Mouse (Mus musculus): ENCODE results near the gene Clec16a. TPM values are rescaled to one million over a fixed set of nuclear protein-coding genes. Genes with fewer than 3 reads are reported as not detected.

Gene Clec16a
- polyA plus RNA-seq, 1 experiment from 2014 or later: 27.2 TPM

- Histone ChIP-seq H3K4me1 (peaks cover 6% of the 10 kb centered on the region), H3K4me3 (no peak overlapping the region), H3K9me3 (replicated peaks) (no peaks in the 10 kb centered on the region), H3K27ac (replicated peaks) (no peak overlapping the region), H3K27me3 (ENCODE audit: low read depth, poor library complexity, severe bottlenecking) (no peaks in the 10 kb centered on the region), H3K36me3 (peaks cover 34% of the 10 kb centered on the region)
- 86% methylated on average over 5 of the region's 5 CpGs for WGBS
- DNase-seq (ENCODE audit: low spot score): no peak
Observed at GRCm38 (mm10) chr16:10569809-10570395, 24.8 kb downstream of the Clec16a start.

DNA sequence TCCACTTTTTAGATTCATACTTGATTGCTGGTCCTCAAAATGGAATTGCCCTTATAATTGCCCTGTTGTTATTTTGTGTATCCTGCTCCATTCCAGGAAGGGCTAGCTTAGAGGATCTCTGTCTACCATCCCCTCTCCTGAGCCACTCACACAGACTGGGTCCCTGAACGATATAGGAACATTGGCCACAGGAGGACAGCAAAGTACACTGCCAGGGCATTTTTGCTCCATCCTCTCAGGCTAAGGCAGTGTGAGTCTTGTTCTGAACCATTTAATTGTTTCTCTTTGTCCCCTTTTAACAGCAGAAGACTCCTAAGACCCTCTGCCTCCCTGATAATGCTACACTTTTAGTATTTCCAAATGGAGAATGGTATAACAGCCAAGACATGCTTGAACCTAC is 25.6 kb downstream of the Clec16a start:
- no peak for DNase-seq (ENCODE audit: low spot score)
- Histone ChIP-seq H3K4me3 (no peak overlapping the region), H3K27ac (replicated peaks) (no peak overlapping the region), H3K27me3 (ENCODE audit: low read depth, poor library complexity, severe bottlenecking) (no peaks in the 10 kb centered on the region), H3K9me3 (replicated peaks) (no peaks in the 10 kb centered on the region), H3K36me3 (peaks cover 35% of the 10 kb centered on the region), H3K4me1 (peaks cover 4% of the 10 kb centered on the region)
- WGBS: 73% methylated on average over 1 of the region's 1 CpGs

DNA sequence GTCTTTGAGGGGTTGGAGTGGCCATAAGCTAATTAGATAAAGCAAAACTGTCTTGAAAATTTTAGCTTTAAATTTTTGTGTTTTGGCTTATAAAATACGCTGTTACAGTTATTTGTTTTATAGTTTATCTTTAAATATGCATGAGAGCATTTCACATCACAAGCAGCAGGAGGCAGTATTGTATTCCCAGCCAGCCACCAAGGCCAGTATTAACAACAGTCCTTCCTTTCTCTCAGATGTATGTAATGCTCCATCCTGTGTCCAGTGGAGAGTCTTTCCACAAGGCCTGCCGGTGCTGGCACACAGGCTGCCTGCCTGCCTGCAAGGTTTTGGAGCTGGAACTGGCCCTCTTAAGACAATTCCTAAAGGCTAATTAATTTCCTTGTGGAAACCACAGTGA is 26.7 kb downstream of the Clec16a start:
- H3K27ac ChIP-seq (replicated peaks): no peak overlapping the region
- DNase-seq (ENCODE audit: low spot score): peak; percentile 18
- no peaks in the 10 kb centered on the region for H3K4me1 ChIP-seq
- WGBS: 59% methylated on average over 2 of the region's 2 CpGs
- no peak overlapping the region for H3K4me3 ChIP-seq
- no peaks in the 10 kb centered on the region for H3K27me3 ChIP-seq (ENCODE audit: low read depth, poor library complexity, severe bottlenecking)
- no peaks in the 10 kb centered on the region for H3K9me3 ChIP-seq (replicated peaks)
- peaks cover 41% of the 10 kb centered on the region for H3K36me3 ChIP-seq

DNA sequence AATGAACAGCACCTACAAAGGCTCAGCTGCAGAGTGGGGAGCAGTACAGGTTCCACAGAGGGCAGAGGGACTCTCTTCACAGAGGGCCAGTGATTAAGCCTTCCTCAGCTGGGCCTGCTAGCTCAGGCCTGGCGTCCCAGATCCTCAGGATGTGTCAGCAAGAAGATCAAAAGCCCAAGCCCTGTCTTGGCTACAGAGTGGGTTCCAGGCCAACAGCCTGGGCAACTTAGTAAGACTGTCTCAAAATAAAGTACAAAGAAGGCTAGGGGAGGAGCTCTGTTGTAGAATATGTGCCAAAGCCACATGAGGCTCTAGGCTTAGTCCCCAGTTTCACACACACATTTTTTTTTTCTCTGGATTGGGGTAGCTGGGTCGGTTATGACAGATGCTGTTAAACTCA is 29.8 kb downstream of the Clec16a start:
- no peak overlapping the region for H3K27ac ChIP-seq (replicated peaks)
- no peaks in the 10 kb centered on the region for H3K27me3 ChIP-seq (ENCODE audit: low read depth, poor library complexity, severe bottlenecking)
- H3K4me1 ChIP-seq: no peaks in the 10 kb centered on the region
- no peak overlapping the region for H3K4me3 ChIP-seq
- no peaks in the 10 kb centered on the region for H3K9me3 ChIP-seq (replicated peaks)
- H3K36me3 ChIP-seq: peaks cover 56% of the 10 kb centered on the region
- no peak for DNase-seq (ENCODE audit: low spot score)
- 86% methylated on average over 2 of the region's 2 CpGs for WGBS

DNA sequence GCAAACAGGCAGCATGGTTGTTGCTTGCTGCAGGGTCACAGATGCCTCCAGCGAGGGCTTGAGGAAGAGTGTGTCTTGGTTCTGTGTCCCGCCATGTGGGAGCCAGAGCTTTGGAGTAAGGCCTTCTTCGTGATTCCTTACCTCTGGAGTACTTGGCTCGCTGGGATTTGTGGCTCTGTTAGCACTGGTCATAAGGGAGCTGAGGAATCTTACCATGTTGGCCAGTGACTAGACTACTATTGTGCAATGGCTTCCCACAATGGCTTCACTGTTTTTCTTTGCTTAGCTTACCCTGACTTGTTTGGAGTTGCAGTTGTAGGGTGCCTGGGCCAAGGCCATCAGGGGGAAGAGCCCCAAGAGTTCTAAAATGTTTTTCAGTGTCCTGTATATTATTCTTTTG is 30.8 kb downstream of the Clec16a start:
- H3K4me1 ChIP-seq: no peaks in the 10 kb centered on the region
- DNase-seq (ENCODE audit: low spot score): no peak
- H3K36me3 ChIP-seq: peaks cover 61% of the 10 kb centered on the region
- no peak overlapping the region for H3K27ac ChIP-seq (replicated peaks)
- H3K27me3 ChIP-seq (ENCODE audit: low read depth, poor library complexity, severe bottlenecking): no peaks in the 10 kb centered on the region
- no peak overlapping the region for H3K4me3 ChIP-seq
- 89% methylated on average over 4 of the region's 4 CpGs for WGBS
- no peaks in the 10 kb centered on the region for H3K9me3 ChIP-seq (replicated peaks)

- H3K27ac ChIP-seq (replicated peaks): no peak overlapping the region
- no peak for DNase-seq (ENCODE audit: low spot score)
- 80% methylated on average over 5 of the region's 5 CpGs for WGBS
- no peaks in the 10 kb centered on the region for H3K4me1 ChIP-seq
- no peaks in the 10 kb centered on the region for H3K9me3 ChIP-seq (replicated peaks)
- no peaks in the 10 kb centered on the region for H3K27me3 ChIP-seq (ENCODE audit: low read depth, poor library complexity, severe bottlenecking)
- no peak overlapping the region for H3K4me3 ChIP-seq
- peaks cover 72% of the 10 kb centered on the region for H3K36me3 ChIP-seq
Observed at GRCm38 (mm10) chr16:10577548-10577947, 32.4 kb downstream of the Clec16a start.

DNA sequence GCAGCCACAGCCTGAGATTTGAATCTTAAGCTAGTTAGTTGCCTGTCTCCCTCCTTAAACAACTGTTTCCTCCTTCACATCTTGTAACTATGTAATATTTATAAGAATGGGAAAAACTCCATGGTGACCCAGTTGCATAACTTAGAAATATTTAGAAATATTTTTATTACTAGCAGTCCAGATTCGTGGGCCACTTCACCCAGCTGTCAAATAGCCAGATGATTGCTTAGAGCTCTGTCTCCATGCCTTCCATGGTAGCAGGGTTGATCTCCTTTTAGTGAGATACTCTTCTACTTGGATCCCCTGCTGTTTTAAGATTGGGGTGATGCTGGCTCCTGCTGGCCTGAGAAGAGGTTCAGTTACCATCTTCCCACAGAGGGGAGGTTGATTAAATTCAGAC is 33.2 kb downstream of the Clec16a start:
- no peaks in the 10 kb centered on the region for H3K9me3 ChIP-seq (replicated peaks)
- 74% methylated on average over 1 of the region's 1 CpGs for whole genome bisulfite sequencing
- peaks cover 76% of the 10 kb centered on the region for H3K36me3 ChIP-seq
- H3K4me3 ChIP-seq: no peak overlapping the region
- no peaks in the 10 kb centered on the region for H3K27me3 ChIP-seq (ENCODE audit: low read depth, poor library complexity, severe bottlenecking)
- H3K27ac ChIP-seq (replicated peaks): no peak overlapping the region
- no peak for DNase-seq (ENCODE audit: low spot score)
- no peaks in the 10 kb centered on the region for H3K4me1 ChIP-seq

DNA sequence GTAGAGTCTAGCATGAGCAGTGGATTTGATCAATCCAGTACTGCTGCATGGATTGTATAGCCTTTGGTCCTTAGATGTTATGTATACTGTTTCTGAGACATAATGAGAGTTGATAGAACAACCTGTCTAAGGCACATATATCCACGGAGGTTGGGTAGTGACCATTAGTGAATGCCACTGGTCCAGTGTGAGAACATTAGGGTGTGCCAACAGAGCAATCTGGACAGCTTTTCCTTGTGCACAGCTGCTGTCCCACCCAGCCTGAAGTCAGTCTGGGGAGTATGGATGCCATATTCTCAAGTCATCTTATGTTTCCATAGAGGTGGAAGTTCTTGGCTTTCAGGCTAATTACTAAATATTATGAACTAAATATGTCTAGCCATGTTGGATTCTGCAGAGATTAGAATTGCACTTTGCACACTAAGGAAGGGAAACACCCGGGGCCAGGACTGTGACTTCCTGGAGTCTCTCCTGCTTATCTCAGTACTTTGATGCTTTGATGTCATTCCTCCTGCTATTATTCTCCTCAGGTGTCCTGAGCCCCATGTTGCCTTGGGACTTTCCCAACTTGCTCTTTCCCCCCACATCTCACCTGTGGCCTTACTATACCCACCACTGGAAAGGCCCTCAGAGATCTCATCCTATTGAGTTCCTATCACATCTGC is 36.2 kb downstream of the Clec16a start:
- Histone ChIP-seq H3K4me3 (no peak overlapping the region), H3K36me3 (peaks cover 75% of the 10 kb centered on the region), H3K4me1 (no peaks in the 10 kb centered on the region), H3K9me3 (replicated peaks) (no peaks in the 10 kb centered on the region), H3K27me3 (ENCODE audit: low read depth, poor library complexity, severe bottlenecking) (no peaks in the 10 kb centered on the region), H3K27ac (replicated peaks) (no peak overlapping the region)
- no peak for DNase-seq (ENCODE audit: low spot score)
- WGBS: 90% methylated on average over 2 of the region's 2 CpGs

GRCm38 (mm10) chr16:10585165-10585564 is 40.0 kb downstream of the Clec16a start:
- Histone ChIP-seq H3K9me3 (replicated peaks) (no peaks in the 10 kb centered on the region), H3K4me1 (no peaks in the 10 kb centered on the region)
- WGBS: 82% methylated on average over 1 of the region's 1 CpGs

DNA sequence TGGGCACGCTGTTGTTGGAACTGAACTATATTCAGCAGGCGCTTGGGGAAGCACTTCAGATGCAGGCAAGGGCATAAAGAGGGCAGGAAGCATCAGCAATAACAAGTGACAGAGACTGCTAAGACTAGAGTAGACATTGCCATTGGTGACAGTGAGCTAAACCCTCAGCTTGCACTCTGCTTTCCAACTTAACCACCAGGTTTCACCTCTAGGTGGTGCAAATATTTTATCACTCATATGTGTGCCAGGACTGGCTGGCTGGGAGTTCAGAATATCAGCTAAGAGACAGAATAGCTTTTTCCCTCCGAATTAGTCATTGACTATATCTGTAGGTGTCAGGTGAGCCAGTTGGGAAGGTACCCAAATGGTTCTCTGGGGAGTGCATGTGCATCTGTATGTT is 41.4 kb downstream of the Clec16a start:
- Histone ChIP-seq H3K27me3 (ENCODE audit: low read depth, poor library complexity, severe bottlenecking) (no peaks in the 10 kb centered on the region), H3K4me1 (no peaks in the 10 kb centered on the region), H3K36me3 (peaks cover 46% of the 10 kb centered on the region), H3K9me3 (replicated peaks) (no peaks in the 10 kb centered on the region), H3K27ac (replicated peaks) (no peak overlapping the region), H3K4me3 (no peak overlapping the region)
- no peak for DNase-seq (ENCODE audit: low spot score)
- WGBS: 86% methylated on average over 3 of the region's 3 CpGs

More at GRCm38 (mm10) chr16:10585165-10585564, 40.0 kb downstream of the Clec16a start:
- H3K27ac ChIP-seq (replicated peaks): no peak overlapping the region
- no peaks in the 10 kb centered on the region for H3K27me3 ChIP-seq (ENCODE audit: low read depth, poor library complexity, severe bottlenecking)
- no peak for DNase-seq (ENCODE audit: low spot score)
- H3K36me3 ChIP-seq: peaks cover 59% of the 10 kb centered on the region
- no peak overlapping the region for H3K4me3 ChIP-seq

DNA sequence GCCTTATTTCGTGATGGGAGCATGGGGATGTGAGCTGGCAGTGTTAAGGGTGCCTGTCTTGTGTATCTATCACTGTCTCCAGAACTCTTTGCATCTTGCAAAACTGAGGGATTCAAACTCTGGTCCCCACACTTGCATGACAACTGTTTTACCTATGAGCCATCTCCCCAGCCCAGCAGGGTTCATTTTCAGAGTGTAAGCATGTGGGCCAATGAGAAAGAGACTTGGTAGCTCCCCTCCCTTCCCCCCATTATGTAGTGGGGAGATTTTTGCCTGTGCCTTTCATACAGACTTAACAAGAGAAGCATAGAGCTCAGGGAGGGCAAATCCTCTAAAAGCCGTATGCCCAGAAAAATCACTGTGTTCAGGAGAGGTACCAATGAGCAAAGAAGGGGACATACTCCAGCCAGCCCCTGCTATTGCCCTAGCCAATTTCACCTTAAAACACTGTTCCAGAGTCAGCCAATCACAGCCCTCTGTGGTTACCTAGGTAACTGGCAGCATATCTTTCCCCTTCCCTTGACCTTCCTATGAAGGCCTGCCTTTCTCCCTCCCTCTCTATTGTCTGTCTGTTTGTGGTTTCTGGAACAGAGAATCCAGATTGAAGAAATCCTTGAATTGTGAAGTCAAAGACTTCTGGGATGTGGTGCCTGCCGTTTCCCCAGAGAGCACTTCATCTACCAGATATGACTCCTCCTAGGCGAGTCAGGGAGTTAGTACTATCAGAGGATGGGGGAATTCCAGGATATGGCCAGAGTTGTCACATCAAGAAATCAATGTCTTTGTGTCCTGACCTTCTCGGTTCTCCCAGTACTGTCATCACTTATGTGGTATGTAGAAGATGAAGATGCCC is 55.0 kb downstream of the Clec16a start:
- no peak overlapping the region for H3K4me3 ChIP-seq
- H3K27ac ChIP-seq (replicated peaks): no peak overlapping the region
- H3K36me3 ChIP-seq: peaks cover 27% of the 10 kb centered on the region
- H3K27me3 ChIP-seq (ENCODE audit: low read depth, poor library complexity, severe bottlenecking): no peaks in the 10 kb centered on the region
- no peaks in the 10 kb centered on the region for H3K9me3 ChIP-seq (replicated peaks)
- H3K4me1 ChIP-seq: peaks cover 10% of the 10 kb centered on the region
- WGBS: 74% methylated on average over 5 of the region's 5 CpGs
- DNase-seq (ENCODE audit: low spot score): no peak

GRCm38 (mm10) chr16:10607802-10608201 is 62.7 kb downstream of the Clec16a start:
- no peaks in the 10 kb centered on the region for H3K9me3 ChIP-seq (replicated peaks)
- no peak overlapping the region for H3K4me3 ChIP-seq
- no peak overlapping the region for H3K27ac ChIP-seq (replicated peaks)
- 89% methylated on average over 3 of the region's 3 CpGs for WGBS
- H3K27me3 ChIP-seq (ENCODE audit: low read depth, poor library complexity, severe bottlenecking): no peaks in the 10 kb centered on the region
- DNase-seq (ENCODE audit: low spot score): no peak
- peaks cover 13% of the 10 kb centered on the region; the same call in 1 of the 2 replicates for H3K36me3 ChIP-seq
- H3K4me1 ChIP-seq: no peaks in the 10 kb centered on the region

- Histone ChIP-seq H3K36me3 (peaks cover 23% of the 10 kb centered on the region), H3K27me3 (ENCODE audit: low read depth, poor library complexity, severe bottlenecking) (no peaks in the 10 kb centered on the region), H3K27ac (replicated peaks) (no peak overlapping the region), H3K4me3 (no peak overlapping the region), H3K4me1 (no peaks in the 10 kb centered on the region), H3K9me3 (replicated peaks) (no peaks in the 10 kb centered on the region)
- WGBS: 90% methylated on average over 7 of the region's 7 CpGs
- DNase-seq (ENCODE audit: low spot score): no peak
Observed at GRCm38 (mm10) chr16:10609921-10610320, 64.8 kb downstream of the Clec16a start.

All from midbrain, embryonic 10.5 days (tissue).